Mouse (Mus musculus): ENCODE measurements around the gene Dock10.

Dock10 gene

DNA sequence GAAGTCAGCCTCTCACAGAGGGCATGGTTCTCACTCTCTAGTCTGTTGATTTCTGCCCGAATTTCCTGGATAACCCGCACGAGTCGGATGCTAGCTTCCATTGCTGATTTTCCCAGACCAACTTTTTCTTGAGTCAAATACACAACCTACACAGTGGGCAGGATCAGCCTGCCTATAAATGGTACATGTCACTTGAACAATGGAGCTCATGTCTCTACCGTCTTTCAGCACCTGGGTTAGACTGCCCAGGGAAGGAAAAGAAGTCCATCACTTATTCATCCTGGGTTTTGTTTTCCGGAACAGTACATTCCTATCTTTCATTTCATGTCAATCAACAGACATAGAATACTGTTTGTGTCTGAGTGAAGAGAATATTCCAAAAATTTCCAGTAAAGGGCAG lies 297.0 kb downstream of the Dock10 start, which contains the start of gene Gm45261:
Gene Gm45261 (minus strand): TSS at position 101 of the 400 bp plus-strand sequence.
- DNase-seq (ENCODE audit: low read depth): no peak

GRCm38 (mm10) chr1:80459923-80460322 lies 298.4 kb downstream of the Dock10 start:
- DNase-seq (ENCODE audit: low read depth): no peak

DNA sequence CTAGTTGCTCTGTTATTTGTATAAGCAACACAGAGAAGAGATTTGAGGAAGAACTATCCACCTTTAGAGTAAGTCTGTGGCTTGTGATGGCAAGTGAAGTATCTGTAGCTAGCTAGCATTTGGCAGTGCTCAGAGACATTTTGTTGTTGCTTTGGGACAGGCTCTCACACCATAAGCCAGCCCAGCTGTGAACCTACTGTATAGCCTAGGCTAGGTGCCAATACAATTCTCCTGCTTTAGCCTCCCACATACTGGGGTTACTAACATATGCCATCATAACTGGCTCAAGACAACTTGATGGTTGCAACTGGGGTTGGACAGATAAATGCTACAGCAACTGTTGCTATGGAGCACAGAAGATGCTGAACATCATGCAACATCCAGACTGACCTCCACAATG lies 298.9 kb downstream of the Dock10 start:
- DNase-seq (ENCODE audit: low read depth): no peak

- DNase-seq (ENCODE audit: low read depth): no peak
Measured at GRCm38 (mm10) chr1:80453971-80454370, 304.4 kb downstream of the Dock10 start.

GRCm38 (mm10) chr1:80451914-80452549 lies 306.3 kb downstream of the Dock10 start:
- peak; percentile 25 for DNase-seq (ENCODE audit: low read depth)

Measured in c-Kit-positive CD71-negative TER-119-negative erythroid progenitor cells, embryonic 14.5 days (primary cell).